Mouse (Mus musculus): ENCODE measurements at regions not wholly inside any gene's neighbourhood (a gene's known extent, or its start where the extent isn't known, plus 50 kb on each side); places are given as distances from the start of the nearest gene placed in this dataset.

DNA sequence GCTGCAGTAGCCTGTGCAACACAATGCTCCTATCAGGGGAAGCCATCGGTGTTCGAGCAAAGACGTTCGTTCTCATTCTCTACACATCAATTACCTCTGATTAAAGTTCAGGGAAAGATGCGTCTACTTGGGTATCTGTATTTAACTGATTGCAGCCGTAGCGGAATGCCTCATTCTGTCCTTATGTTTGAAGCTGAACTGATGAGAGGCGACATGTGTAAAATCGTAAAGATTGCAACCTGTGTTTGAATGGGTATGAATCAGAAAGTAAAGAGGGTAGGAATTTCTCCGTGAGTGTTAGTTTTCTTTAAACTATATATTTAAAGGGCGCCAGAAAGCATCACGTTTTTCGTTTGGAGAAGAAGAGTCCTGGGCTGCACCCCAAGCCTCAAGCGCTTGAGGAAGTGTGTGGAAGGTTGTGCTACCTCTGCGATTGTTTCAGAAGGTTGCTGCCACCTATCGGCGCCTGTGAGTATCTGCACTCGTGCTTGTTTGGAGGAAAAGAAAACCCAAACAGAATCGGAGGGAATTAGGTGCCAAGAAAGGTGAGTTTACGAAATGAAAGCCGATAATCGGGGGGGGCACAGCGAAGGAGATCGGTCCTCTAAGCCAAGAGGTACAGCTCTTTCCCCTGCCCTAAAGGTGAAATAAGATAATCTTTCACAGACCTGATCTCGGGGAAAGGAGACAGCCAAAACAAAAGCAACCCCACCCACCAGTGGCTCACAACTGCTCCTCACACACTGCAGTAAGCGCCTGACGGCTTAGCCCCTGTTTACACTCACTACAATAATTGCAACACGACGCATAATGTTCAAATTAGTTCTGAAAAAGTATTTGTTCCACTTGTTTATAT is 346.4 kb upstream of the Prkcq start:
- peak; percentile 34 for DNase-seq (ENCODE audit: low spot score)

DNA sequence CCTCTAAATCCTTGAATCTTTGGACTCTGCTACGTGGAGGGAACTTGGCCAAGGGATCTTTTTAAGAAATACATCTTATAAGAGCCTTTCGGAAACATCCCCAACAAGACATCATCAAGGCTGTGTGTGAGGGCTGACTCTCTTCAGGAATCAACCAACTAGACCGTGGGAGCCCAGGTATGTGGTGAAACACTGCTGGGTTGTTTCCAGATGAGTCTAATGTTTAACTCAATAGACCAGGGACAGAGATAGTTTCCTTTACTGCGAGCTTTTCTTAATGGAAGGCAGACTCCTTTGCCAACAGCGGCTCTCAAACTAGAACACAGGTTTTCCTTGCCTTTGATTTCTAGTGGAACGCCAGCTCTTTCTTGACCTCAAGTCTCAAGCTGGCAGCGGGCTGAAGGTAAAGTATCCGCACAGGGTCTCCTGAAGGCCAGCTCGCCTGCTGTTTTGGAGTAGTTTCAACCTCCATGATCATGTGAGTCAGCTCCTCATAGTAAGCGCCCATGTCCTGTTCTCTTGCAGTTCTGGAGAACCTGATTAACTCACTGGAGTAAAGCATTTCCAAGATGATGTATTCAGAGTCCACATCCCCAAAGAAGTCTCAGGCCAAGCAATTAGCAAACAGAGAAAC is 345.7 kb upstream of the Prkcq start:
- no peak for DNase-seq (ENCODE audit: low spot score)

DNA sequence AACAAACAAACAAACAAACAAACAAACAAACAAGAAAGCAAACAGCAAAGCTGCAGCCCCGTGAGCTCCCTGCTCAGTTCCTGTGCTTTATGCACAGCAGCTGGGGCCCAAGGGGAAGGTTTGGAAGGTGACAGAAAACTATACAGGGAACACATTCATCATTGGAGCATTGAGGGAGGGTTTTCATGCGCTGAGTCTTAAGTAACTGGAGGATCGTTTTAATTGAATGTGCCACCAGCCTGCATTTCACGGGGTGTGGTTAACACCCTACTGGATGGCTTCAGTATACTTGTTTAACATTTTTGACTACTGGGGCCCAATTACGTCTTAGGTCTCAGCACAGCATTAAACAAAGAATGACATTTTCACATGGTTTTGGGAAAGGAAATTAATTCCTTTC is 331.9 kb upstream of the Prkcq start:
- no peak for DNase-seq (ENCODE audit: low spot score)

DNA sequence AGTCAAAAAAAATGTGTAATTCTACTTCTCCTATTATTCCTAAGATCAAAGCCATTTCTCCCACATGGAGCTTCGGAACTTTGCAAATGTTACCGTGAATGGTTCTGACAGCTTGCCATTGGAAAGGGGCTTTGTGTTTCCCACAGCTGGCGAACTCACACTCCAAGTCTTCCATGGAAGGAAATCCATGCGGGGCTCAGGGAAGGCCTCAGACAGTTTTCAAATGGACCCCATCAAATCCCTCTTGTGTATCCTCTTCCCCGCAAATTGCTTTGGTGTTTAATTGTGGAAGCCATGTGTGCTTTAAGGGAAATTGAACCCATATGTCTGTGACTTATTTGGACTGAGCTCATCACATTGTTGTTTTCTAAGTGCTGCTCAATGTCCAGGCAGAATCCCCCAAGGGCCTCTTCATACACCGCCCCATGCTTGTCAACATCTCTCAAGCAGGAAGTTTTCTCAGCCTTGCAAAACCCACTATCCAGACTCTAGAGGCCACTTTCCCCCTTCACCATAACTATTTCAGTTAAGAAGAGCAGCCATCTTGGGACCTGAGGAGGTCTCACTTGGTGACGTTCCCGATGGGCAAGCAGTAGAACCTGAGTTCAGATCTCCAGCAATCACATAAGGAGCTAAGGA is 310.1 kb upstream of the Prkcq start:
- DNase-seq (ENCODE audit: low spot score), result no peak

DNA sequence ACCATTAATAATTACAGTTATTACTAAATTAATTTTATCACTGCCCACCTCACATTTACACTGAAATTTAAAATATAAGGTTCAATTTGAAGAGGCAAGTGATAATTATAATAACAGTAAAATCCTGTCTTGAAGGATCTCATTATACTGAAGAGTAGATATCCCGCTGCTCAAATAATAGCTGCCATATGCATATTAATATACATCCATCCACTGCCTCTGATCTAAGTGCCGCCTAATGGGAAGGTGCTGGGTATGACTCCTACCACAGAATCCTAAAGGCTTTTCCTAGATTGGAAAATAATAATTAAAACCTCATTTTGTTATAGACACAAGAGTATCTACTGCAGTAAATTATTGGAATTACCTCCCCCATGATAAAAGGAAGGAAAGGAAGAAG is 307.5 kb upstream of the Prkcq start:
- no peak for DNase-seq (ENCODE audit: low spot score)

DNA sequence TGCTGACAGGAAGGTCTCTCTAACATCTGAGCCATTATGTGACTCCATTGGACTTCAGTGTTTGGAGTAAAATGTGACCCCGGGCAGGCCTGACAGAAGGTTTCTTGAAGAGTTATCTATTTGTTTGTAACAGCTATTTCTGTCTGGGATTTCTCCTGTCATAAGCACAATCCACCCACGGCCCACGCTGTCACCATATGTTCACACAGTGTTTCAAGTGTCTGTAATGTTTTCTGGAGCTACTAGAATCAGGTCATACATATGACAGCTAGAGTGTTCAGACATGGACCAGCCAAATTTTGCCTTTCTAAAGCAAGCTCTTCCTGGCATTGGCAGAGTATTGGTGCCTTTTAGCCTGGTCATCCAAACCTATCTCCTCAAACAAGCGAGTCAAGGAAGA is 297.6 kb upstream of the Prkcq start:
- DNase-seq (ENCODE audit: low spot score), result no peak

DNA sequence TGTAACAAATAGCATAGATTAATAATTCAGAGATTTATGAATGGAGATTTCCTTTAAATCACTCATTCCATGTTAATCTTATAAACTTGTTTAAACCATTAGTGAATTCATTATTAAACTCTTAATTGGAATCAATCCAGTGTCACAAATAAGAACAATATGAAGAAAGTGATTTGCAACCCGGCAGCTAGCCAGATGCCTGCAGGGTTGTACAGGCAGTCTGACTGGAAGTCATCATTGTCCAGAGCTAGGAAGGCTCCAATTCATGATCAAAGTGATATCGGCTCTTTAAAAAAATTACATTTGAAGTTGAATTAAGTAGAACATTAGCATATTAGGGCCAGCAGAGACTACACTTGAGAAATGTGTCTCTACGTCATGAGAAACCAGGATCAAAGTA is 270.0 kb upstream of the Prkcq start:
- no peak for DNase-seq (ENCODE audit: low spot score)

DNA sequence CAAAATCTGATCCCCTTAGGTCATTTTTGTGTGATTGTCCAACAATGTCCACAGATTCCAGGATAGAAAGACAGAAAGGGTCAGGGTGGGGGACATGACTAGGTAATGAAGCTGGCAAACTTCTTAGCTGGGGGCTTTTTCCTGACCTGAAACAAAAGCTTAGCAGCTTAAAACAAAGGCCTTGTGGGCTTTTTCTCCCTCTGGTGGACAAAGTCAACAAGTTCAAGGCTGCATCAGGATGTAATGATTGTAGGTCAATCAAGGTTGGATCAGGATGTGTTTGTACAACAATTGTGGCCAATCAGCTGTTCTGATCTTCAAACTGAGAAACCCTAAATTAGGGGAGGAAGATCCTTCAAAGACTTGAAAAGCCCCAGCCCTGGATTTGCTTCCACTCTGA is 252.0 kb upstream of the Prkcq start:
- no peak for DNase-seq (ENCODE audit: low spot score)

DNA sequence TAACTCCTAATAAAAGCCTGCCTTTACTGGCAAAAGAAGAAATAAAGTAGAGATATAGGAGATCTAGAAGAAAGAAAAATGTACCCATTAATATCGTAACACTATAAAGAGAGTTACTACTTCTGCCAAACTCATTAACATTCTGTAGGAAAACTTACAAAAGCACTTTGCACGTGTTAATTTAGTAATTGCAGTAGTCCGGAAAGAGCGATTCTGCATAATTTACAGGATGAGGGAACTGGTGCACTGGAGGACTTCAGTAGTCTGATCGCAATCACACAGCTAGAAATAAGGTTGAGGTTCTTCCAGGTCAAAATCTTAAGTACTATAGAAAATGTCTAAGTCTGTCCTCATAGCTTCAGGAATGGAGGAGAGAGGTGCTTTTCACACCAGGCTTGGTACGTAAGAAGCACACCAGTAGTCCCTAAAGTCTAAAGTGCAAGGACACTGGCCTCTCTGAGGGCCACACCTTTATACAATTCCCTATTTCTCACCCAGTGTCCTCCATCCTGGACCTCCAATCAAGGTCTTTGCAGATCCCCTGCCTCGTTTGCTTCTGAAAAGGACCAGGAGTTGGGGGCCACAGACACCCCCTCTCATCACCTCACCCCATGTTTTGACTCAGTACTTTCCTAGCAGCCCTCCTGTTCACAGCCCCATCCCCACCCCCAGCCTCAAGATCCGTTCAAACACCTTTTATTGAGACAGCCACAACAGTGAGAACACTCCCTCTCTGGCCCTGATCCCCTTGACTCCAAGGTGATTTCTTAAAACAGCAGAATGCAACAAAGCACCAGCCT is 251.0 kb upstream of the Prkcq start:
- DNase-seq (ENCODE audit: low spot score), result no peak

DNA sequence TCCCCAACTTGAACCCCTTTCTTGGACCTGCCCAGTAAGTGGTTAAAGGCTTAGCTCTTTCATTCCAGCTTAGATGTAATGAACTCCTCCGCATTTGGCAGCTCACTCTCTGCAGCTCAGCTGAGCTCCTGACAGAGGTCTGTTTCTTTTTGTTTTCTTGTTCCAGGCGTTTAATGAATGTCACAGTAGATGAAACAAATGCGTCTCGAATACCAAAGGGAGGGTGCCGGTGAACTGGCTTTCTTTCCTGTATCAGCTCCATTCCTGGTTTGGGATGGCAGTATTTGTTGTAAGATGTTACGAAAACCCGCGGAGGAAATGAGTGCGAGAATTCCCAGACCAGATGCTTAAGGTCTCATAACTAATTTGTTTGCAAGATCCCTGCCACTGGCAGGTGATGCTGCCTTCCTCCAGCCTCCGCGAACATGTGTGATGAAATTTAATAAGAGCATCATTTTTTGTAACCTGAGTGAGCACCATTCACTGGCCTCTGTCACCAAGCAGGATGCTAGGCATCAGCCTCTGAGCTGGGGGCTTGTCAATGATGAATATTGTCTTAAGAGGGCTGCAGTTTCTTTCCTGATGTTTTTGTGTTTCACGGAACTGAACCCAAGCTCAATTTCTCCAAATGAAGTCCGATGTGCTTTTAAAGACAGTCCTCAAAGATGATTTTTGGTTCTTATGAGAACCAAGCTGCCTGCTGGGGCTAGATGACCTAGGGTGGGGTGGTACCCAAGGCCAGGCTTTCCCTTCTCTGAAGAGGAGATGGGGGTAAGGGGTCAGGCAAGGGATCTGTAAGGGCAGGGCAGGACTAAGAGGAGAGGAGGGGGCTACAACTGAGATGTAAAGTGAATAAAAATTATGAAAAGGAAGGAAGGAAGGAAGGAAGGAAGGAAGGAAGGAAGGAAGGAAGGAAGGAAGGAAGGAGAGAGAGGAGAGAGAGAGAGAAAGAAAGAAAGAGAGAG is 250.1 kb upstream of the Prkcq start:
- no peak for DNase-seq (ENCODE audit: low spot score)

DNA sequence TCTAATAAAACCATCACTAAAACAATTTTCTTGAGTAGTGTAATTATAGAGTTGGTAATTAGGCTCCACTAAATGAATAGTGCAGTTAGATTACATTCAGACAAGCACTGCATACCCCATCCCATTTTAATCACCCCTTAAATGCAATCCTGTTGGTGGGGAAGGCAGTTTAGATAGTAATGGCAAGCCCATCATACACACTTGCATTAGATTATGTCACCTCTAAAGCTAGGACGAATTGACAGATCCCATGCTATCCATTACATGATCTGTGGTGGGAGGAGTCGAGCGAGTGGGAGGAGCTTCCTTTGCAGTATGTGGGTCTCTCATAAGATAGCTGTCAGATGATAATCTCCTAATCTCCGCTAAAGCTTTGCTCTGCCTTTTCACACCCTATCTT is 247.9 kb upstream of the Prkcq start:
- DNase-seq (ENCODE audit: low spot score), result no peak

DNA sequence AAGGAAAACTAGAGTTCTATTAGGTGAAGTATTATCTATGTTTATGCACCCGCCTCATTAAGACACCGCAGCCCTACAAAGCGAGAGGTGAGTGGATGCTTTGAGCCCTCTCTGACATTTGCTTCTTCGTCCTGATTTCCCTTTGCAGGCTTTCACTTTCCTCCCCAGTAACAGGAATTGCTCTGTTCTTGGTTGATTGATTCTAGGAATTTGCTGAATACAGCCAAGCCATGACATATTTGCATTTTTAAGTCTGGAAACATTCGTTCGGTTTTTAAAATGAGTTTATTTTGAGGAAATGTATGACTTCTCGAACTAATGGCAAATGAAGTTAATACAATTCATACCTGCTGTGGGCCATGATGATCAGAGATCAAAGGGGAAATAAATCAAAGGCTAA is 246.5 kb upstream of the Prkcq start:
- no peak for DNase-seq (ENCODE audit: low spot score)

DNA sequence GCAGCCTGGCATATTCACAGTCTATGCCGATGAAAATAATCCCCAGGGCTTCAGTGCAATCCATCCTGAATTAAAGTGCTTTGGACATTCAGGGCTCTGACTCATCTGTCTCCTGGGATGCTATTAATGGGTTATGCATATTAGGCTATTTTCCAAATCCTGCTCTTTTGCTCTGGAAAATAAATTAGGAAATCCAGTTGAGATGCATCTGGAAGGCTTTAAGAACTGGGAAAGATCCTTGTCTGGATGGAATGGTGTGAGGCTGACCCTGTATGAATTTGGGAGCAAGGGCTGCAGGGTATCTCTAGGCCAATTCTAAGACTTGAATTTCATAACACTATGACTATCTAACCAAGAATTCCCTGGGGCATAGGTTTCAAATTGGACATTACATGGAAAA is 234.5 kb upstream of the Prkcq start:
- no peak for DNase-seq (ENCODE audit: low spot score)

DNA sequence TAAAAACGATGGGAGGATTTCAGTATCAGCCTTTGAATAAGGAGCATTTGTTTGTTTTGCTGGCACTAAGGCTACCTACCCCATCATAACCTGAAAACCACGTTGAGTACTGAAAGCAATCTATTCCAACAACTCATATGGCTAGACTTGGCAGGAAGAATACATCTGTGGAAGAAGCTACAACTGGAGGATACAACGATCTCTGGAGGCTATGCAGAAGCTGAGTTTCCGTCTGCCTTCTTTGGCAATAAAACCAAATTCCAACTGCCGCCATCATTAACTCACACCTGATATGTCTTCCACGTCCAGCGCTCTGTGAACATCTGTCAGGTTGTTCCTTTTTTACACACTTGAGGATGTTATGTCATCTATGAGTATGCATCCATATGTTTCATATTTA is 206.7 kb upstream of the Prkcq start:
- no peak for DNase-seq (ENCODE audit: low spot score)

DNA sequence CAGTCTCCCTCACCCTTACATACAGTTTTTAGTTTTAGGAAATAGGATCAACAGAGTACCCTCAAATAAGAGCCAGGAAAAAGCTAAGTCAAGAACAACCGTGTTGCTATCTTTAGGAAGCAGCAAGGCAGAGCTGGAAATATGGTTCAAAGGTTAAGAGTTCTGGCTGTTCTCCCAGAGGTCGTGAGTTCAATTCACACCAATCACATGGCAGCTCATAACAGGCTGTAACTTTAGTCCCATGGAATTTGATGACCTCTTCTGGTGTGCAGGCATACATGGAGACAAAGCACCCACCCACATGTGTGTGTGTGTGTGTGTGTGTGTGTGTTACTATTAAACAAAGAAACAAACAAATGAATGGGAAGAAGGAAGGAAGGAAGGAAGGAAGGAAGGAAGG is 205.0 kb upstream of the Prkcq start:
- no peak for DNase-seq (ENCODE audit: low spot score)

DNA sequence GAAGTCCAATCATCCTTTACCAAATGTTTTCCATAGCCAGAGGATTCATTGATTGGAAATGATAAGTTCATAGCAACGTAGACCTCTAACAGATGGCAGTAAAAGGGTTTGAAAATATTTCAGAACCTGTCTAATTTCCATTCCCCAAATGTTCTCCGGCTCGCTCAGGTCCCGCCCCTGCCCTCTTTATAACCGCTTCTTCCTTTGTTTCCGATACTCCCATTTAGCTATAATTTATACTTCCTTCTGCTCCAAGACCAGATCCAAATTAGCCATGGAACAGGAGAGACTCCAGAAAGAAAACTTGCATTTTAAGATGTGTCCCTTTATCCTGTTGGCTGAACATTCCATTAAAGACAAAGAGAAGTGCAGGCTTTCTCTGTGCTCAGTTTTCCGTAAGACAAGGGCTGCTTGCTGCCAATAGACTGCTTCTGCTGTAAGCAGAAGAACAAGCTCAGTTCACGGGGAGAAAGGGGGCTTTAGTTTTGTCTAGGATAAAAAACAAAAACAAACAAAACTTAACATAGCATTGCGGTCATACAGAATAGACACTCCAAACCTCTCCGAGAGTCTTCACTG is 202.7 kb upstream of the Prkcq start:
- DNase-seq (ENCODE audit: low spot score), result no peak

DNA sequence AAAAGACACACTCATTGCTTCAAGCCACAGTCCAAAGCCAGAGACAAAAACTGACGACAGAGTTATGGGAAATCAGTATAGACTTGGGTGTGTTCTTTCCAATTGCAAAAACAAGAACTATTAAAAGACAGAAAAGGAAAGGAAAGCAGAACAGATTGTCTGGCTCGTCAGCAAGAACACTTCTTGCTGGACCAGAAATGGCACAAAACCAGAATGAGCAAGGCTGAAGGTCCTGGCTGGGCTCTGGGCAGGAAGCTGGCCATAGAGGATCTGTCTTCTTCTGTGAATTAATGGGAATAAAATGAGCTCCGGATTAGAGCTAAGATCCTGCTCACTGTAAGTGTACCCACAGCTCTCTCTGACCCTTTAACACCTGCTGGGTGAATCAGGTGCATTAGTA is 199.9 kb upstream of the Prkcq start:
- DNase-seq (ENCODE audit: low spot score), result no peak

DNA sequence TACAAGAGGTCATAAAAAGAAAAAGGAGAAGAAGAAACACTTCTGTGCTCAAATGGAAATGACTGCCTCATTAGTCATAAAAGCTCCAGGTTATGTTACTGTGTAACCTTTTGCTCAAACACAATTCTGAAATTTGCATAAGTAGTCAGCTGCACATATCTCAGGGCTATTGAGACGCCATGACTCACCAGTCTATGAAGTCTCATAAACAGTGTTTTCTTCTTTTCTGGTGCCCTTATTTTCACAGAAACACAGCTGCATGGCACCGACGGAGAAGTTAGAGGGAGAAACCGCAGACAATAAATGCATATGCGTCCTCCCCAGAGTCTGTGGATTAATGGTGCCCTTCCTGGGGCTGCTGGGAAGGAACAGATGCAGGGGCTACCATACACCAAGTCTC is 193.1 kb upstream of the Prkcq start:
- DNase-seq (ENCODE audit: low spot score), result no peak

DNA sequence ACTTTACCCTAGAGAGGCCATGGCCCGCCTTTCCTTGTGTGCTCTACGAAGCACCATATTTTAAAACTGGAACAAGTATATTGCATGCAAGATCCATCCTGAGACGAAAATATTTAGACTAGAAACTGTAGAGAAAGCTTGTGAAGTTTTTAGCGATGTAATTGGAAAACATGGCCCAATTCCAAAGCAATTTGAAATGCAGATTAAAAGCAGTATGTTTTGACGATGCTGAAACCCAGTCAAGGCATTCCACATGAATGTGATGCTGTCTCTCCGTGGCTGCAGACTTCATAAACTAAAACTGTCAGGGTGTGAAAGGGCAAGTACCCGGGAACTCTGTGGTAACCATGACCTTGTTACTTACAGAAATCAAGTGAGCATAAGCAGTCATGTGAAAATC is 185.8 kb upstream of the Prkcq start:
- DNase-seq (ENCODE audit: low spot score), result no peak

DNA sequence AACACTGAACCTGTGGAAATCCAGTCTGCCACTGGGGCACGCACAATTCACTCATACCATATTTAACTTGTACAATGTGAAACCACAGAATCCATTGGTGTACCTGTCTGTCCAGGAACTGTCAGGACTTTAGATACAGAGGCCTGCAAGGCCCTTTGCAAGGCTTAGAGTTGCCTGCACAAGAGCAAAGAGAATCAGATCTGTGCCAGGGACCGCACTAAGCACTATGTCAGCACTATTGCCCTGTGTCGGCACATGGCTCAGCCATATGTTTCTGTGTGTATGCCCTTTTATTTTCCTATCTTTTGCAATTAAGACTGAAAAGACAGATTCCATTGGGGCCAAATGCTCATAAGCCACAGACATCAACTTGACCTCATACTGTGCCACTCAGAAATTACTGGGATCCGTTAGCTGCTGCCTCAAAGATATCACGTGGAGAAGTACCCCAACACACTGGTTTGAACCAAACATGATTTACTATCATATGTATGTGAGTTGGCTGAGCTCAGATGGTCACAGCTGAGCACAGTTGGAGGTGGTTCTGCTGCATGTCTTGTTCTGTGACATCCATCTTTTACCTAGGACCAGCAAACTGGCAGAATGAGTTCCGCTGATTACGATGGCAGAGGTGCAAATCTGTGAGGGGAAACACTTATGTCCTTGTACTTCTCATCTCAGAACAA is 181.7 kb upstream of the Prkcq start:
- no peak for DNase-seq (ENCODE audit: low spot score)
